Mouse (Mus musculus) E14TG2a.4 (cell line): Measurements from ENCODE around the gene Pcbp4.

Experiments used
- CTCF ChIP-seq: conservative IDR thresholded peaks from 2 replicates; pipeline ENCODE4 v1.5.1; 2014; ENCODE audit warnings: low read length
- NANOG ChIP-seq: IDR thresholded peaks from 2 replicates; pipeline ENCODE4 v1.6.1; 2014; ENCODE audit warnings: borderline replicate concordance, low read length, mixed read lengths
- POU5F1 ChIP-seq: IDR thresholded peaks from 2 replicates; pipeline ENCODE4 v1.6.1; 2014; ENCODE audit warnings: low read length, borderline replicate concordance

DNA sequence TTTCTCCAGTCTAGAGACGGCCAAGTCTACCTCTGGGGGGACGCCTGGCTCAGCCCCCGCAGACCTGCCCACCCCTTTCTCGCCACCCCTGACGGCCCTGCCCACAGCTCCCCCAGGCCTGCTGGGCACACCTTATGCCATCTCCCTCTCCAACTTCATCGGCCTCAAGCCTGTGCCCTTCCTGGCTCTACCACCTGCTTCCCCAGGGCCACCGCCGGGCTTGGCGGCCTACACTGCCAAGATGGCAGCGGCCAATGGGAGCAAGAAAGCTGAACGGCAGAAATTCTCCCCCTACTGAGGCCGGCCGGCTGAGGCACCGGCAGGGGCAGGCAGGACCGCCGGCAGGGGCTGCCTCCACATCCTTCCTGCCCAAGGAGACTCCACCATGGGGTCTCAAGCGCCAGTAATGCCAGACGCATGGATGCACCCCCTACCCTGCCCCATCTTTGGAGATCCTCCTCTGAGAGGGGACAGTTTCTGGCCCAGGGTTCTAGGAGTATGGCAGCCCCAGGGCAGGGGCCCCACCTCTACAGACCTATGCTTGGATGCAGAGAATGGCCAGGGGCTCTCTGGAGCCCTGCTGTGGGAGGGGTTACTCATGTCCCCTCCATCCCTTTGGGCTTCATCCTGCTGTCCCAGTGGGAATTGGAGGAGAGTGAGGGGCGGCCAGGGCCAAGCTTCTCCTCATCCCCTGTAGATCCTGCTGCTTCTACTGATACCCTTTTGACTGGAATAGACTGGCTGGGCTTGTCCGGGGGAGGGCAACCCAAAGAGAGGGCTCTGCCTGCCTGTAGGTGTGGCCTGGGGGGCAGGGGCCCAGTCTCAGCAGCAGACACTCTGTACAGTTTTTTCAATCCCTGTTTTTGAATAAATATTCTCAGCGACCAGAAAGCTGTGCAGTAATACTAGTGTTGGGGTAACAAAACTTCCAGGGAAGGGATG, 10.3 kb downstream of the Pcbp4 start:
- no peak for TF ChIP-seq CTCF
- TF ChIP-seq POU5F1 = no peak
- no peak for TF ChIP-seq NANOG
